Mouse (Mus musculus) intestine, embryonic 16.5 days (tissue): ENCODE data around the gene Slc24a5. TPM values are rescaled to one million over a fixed set of nuclear protein-coding genes. Genes with fewer than 3 reads are reported as not detected.

ENCODE experiments used
- ATAC-seq: fragments of 200-750 bp; cut with Nextera tagmentation; 2 replicates; pipeline ENCODE4 v1.8.0; 2017; ENCODE audit warnings: moderate TSS enrichment, moderate library complexity
- H3K27ac ChIP-seq: fragments of 300-500 bp; sonication (generic); 2 replicates; pipeline ENCODE4 v1.5.1; 2014; ENCODE audit warnings: mild to moderate bottlenecking, low read length
- H3K27me3 ChIP-seq: fragments of 300-500 bp; sonication (generic); replicated peaks from 2 replicates; pipeline ENCODE4 v1.6.1; 2014; ENCODE audit warnings: low read length, control low read depth, mixed read lengths; ENCODE audit not compliant: control insufficient read depth, insufficient read depth
- H3K36me3 ChIP-seq: fragments of 300-500 bp; sonication (generic); 2 replicates; pipeline ENCODE4 v1.6.1; 2014; ENCODE audit warnings: low read length, control low read depth; ENCODE audit not compliant: control insufficient read depth, insufficient read depth
- H3K4me1 ChIP-seq: fragments of 300-500 bp; sonication (generic); 2 replicates; pipeline ENCODE4 v1.6.1; 2014; ENCODE audit warnings: low read length, control low read depth, mixed read lengths; ENCODE audit not compliant: control insufficient read depth, insufficient read depth
- H3K4me2 ChIP-seq: fragments of 300-500 bp; sonication (generic); 2 replicates; pipeline ENCODE4 v1.6.1; 2014; ENCODE audit warnings: low read depth, low read length, control low read depth
- H3K4me3 ChIP-seq: fragments of 300-500 bp; sonication (generic); 2 replicates; pipeline ENCODE4 v1.5.1; 2014; ENCODE audit warnings: mild to moderate bottlenecking, low read length
- H3K9ac ChIP-seq: fragments of 300-500 bp; sonication (generic); 2 replicates; pipeline ENCODE4 v1.6.1; 2014; ENCODE audit warnings: low read depth, low read length
- H3K9me3 ChIP-seq: fragments of 300-500 bp; sonication (generic); 2 replicates; pipeline ENCODE4 v1.6.1; 2016; ENCODE audit warnings: low read length, control low read depth; ENCODE audit not compliant: control insufficient read depth
- WGBS: fragments of 180-500 bp; shearing (Covaris S2); extraction: QIAGEN DNeasy Blood & Tissue Kit; methylation state at CpG from one replicate; pipeline ENCODE4 v1.1.7; 2014; 5-methylcytosine and 5-hydroxymethylcytosine counted together
- polyA plus RNA-seq: library from polyadenylated mRNA; unstranded; fragments of >200 nt; fragmentation: Nextera tagmentation; extraction: Ambion mirVana; gene quantifications from 2 replicates; pipeline ENCODE4 v1.2.1, GENCODE M21; 2015

Slc24a5 gene
- polyA plus RNA-seq: 1.2 and 1.3 TPM in 2 replicates

DNA sequence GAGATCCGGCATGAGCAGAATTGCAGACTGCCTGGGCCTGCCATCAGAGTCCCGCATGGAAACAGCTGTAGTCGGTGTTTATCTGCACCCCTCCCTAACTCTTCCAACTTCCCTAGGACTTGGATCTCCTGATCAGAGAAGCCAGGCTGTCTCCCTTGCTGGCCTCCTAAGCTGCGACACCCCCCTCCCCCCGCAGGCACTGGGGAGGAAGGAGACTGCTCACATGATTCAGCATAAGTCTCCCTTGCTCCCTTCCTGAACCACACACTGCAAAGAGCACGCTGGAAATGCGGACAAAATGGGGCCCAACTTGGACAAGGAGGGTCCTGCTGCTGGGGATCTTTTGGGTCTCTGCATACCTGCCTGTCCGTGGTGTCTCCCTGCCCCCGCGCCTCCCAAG is at the start of gene Slc24a5:
Slc24a5 (plus strand) TSS at position 231 of the 400 bp plus-strand sequence.
- H3K4me1 ChIP-seq: no peaks in the 10 kb centered on the region
- 48% methylated on average over 10 of the region's 10 CpGs for WGBS
- ATAC-seq: peak; percentile 42; the same call in 1 of the 2 replicates

DNA sequence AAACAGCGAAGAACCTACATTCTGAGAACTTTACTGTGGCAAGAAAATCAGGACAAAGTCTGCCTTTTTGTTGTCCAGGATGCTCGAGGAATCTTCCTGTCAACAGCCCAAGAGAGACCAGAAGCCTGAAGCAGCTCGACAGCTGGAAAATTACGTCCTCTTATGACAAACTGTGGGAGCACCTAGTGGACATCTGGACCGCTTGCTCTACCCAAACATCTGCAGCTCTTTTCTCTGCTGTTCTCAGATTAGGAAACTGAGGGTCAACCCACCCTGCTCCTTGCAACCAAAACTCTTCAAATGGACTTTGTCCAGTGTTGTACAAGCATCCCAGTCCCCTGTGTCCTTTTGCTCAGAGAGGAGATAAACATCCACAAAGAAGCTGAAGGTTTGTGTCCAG is 43.5 kb upstream of the Slc24a5 start:
- WGBS: 47% methylated on average over 5 of the region's 5 CpGs
- H3K27me3 ChIP-seq: no peaks in the 10 kb centered on the region

More for the DNA sequence above, at the start of gene Slc24a5:
- no peaks in the 10 kb centered on the region for H3K36me3 ChIP-seq
- no peak within 1 kb of the TSS for H3K9ac ChIP-seq
- no peak within 1 kb of the TSS for H3K27ac ChIP-seq
- no peak within 1 kb of the TSS for H3K4me2 ChIP-seq
- H3K4me3 ChIP-seq: no peak within 1 kb of the TSS
- no peaks in the 10 kb centered on the region for H3K27me3 ChIP-seq
- no peaks in the 10 kb centered on the region for H3K9me3 ChIP-seq

DNA sequence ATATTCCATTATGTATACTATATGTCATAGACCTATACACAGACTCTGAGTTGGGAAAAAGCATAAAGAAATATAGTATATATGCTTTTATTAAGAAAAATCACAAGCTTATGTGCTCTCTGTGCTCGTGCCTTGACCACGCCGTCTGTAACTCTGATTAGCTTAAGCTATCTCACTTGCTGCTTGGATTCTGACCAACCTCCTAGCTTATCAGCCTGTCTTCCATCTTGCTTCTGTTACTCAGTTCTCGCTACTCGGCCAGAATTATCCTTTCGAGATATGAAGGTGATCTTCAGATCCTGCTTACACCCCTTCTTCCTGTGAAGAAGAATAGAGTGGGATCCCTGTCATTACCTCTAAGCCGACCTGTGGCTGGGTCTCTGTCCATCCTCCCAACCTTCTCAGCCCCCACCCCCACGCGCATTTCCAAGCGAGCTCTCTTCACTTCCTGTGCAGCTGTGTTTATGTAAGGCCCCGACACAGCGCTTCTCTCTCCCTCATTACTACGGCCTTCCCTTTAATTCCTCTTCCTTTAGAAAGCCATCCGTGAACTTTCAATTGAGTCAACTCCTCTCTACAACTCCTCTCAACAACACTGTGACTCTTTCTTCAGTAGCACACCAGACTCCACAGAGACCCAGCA is 41.4 kb upstream of the Slc24a5 start:
- 0 out of 2 replicates have a peak overlapping the region, but pooled peaks have one; percentile 12 for H3K27ac ChIP-seq
- no peak overlapping the region for H3K4me3 ChIP-seq
- WGBS: 41% methylated on average over 14 of the region's 14 CpGs
- H3K9me3 ChIP-seq: no peaks in the 10 kb centered on the region
- H3K36me3 ChIP-seq: no peaks in the 10 kb centered on the region
- no peak for ATAC-seq
- no peak overlapping the region for H3K9ac ChIP-seq
- no peak overlapping the region for H3K4me2 ChIP-seq
- no peaks in the 10 kb centered on the region for H3K27me3 ChIP-seq
- no peaks in the 10 kb centered on the region for H3K4me1 ChIP-seq

More for the DNA sequence above, 43.5 kb upstream of the Slc24a5 start:
- Histone ChIP-seq H3K4me3 (no peak overlapping the region), H3K4me1 (no peaks in the 10 kb centered on the region), H3K27ac (0 out of 2 replicates have a peak overlapping the region, but pooled peaks have one; percentile 16), H3K4me2 (no peak overlapping the region), H3K36me3 (no peaks in the 10 kb centered on the region), H3K9me3 (no peaks in the 10 kb centered on the region), H3K9ac (no peak overlapping the region)
- 0 out of 2 replicates have a peak, but pooled peaks have one; percentile 23 for ATAC-seq

- Histone ChIP-seq H3K9me3 (no peaks in the 10 kb centered on the region), H3K9ac (no peak overlapping the region), H3K4me3 (no peak overlapping the region), H3K36me3 (no peaks in the 10 kb centered on the region), H3K27ac (no peak overlapping the region), H3K4me1 (0 out of 2 replicates have a peak, but pooled peaks cover 3% of the 10 kb centered on the region), H3K27me3 (no peaks in the 10 kb centered on the region), H3K4me2 (no peak overlapping the region)
- ATAC-seq: no peak
- WGBS: 63% methylated on average over 7 of the region's 7 CpGs
Observed at GRCm38 (mm10) chr2:125030591-125030990, 37.3 kb upstream of the Slc24a5 start.

- H3K4me1 ChIP-seq: 0 out of 2 replicates have a peak, but pooled peaks cover 3% of the 10 kb centered on the region
- H3K4me2 ChIP-seq: no peak overlapping the region
- no peaks in the 10 kb centered on the region for H3K9me3 ChIP-seq
- no peak overlapping the region for H3K4me3 ChIP-seq
- no peaks in the 10 kb centered on the region for H3K27me3 ChIP-seq
- H3K9ac ChIP-seq: no peak overlapping the region
- no peaks in the 10 kb centered on the region for H3K36me3 ChIP-seq
- no peak for ATAC-seq
- WGBS: 81% methylated on average over 8 of the region's 8 CpGs
- no peak overlapping the region for H3K27ac ChIP-seq
Observed at GRCm38 (mm10) chr2:125031111-125031510, 36.8 kb upstream of the Slc24a5 start.

DNA sequence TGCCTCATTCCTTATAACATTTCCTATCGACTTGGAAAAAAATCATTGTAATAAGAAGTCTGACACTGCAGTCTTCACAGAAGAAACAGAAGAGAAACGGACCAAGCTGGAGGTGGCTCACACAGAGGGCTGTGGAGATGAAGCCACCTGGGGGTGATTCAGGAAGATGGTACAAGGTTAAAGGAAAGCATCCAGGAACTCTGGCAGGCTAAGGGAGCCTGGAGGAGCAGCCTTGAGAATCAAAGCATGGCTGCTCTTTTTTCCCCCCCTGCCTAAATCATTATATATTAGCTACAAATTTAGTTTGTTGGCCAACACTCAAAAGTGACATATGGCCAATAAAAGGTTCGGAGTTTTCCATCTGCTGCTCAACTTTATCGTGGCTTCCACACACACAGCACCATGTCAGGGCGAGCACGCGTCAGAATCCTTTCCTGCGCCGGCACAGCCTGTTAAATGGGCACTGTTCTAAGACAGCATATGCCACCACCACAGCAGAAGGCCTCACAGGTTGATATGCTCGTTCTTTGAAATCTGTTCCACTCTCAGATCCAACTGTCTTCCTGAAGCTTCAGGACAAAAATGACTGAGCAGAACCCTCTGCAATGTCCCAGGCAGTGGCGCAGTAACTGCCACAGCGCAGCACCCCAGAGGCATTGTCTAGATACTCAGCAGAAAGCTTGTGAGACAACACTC is 36.2 kb upstream of the Slc24a5 start:
- no peak overlapping the region for H3K4me3 ChIP-seq
- 78% methylated on average over 12 of the region's 12 CpGs for WGBS
- H3K4me1 ChIP-seq: 0 out of 2 replicates have a peak, but pooled peaks cover 3% of the 10 kb centered on the region

GRCm38 (mm10) chr2:125032258-125032973 is 35.5 kb upstream of the Slc24a5 start:
- WGBS: 72% methylated on average over 17 of the region's 17 CpGs
- H3K4me3 ChIP-seq: no peak overlapping the region
- no peaks in the 10 kb centered on the region for H3K36me3 ChIP-seq
- H3K4me2 ChIP-seq: no peak overlapping the region
- H3K27ac ChIP-seq: no peak overlapping the region
- no peaks in the 10 kb centered on the region for H3K9me3 ChIP-seq
- no peak for ATAC-seq
- H3K9ac ChIP-seq: no peak overlapping the region
- no peaks in the 10 kb centered on the region for H3K27me3 ChIP-seq
- 0 out of 2 replicates have a peak, but pooled peaks cover 3% of the 10 kb centered on the region for H3K4me1 ChIP-seq

More for the DNA sequence above, 36.2 kb upstream of the Slc24a5 start:
- Histone ChIP-seq H3K27ac (no peak overlapping the region), H3K9ac (no peak overlapping the region), H3K36me3 (no peaks in the 10 kb centered on the region), H3K4me2 (no peak overlapping the region), H3K9me3 (no peaks in the 10 kb centered on the region), H3K27me3 (no peaks in the 10 kb centered on the region)
- no peak for ATAC-seq

- no peaks in the 10 kb centered on the region for H3K9me3 ChIP-seq
- no peaks in the 10 kb centered on the region for H3K36me3 ChIP-seq
- no peak overlapping the region for H3K4me3 ChIP-seq
- H3K9ac ChIP-seq: no peak overlapping the region
- H3K27me3 ChIP-seq: no peaks in the 10 kb centered on the region
- H3K4me2 ChIP-seq: no peak overlapping the region
- no peak overlapping the region for H3K27ac ChIP-seq
- 0 out of 2 replicates have a peak, but pooled peaks cover 3% of the 10 kb centered on the region for H3K4me1 ChIP-seq
- 44% methylated on average over 10 of the region's 10 CpGs for WGBS
- ATAC-seq: no peak
Observed at GRCm38 (mm10) chr2:125033042-125033743, 34.7 kb upstream of the Slc24a5 start.
